8 mouse cellular contexts compared by ENCODE assay signal in genomic region chr13:115100381-115101177, GRCm38 (mm10). TPM values are rescaled to one million over a fixed set of nuclear protein-coding genes. Genes with fewer than 3 reads are reported as not detected.
DNase-seq lines count a peak whose midpoint lies in the region; ATAC-seq lines count a peak whose summit lies in the region.

No protein-coding gene starts in this region.

- H3K9ac ChIP-seq in limb, embryonic 13.5 days: peak overlapping the region; percentile 65; the same call in 1 of the 2 replicates
- H3K9ac ChIP-seq in stomach, embryonic 14.5 days (replicated peaks; ENCODE audit: low read depth, low read length): peak overlapping the region; percentile 67

- H3K27ac ChIP-seq in limb, embryonic 13.5 days: no peak overlapping the region
- H3K27ac ChIP-seq in stomach, embryonic 14.5 days (ENCODE audit: low read length): peak overlapping the region; percentile 92; the same call in 1 of the 2 replicates

- ATAC-seq in megakaryocyte, adult 5-6 weeks (ENCODE audit: poor library complexity, severe bottlenecking): no peak
- no peak for ATAC-seq in limb, embryonic 13.5 days (ENCODE audit: low FRiP score, low read depth)
- ATAC-seq in stomach, embryonic 14.5 days (ENCODE audit: insufficient number of reproducible peaks, insufficient read depth, low FRiP score, low read depth): no peak

- peaks cover 14% of the 10 kb centered on the region for H3K4me1 ChIP-seq in megakaryocyte, embryonic 14.5 days
- 0 out of 2 replicates have a peak, but pooled peaks cover 4% of the 10 kb centered on the region for H3K4me1 ChIP-seq in limb, embryonic 13.5 days
- peaks cover 6% of the 10 kb centered on the region for H3K4me1 ChIP-seq in stomach, embryonic 14.5 days (ENCODE audit: control insufficient read depth, insufficient read depth, low read length)

- H3K36me3 ChIP-seq in megakaryocyte, embryonic 14.5 days (replicated peaks; ENCODE audit: low read length): no peaks in the 10 kb centered on the region
- H3K36me3 ChIP-seq in limb, embryonic 13.5 days: no peaks in the 10 kb centered on the region
- H3K36me3 ChIP-seq in stomach, embryonic 14.5 days (ENCODE audit: control insufficient read depth, insufficient read depth, low read length): no peaks in the 10 kb centered on the region

- peak; percentile 19 for DNase-seq in embryo, embryonic 10.5 days (ENCODE audit: low spot score)
- DNase-seq in embryo, embryonic 9.5 days (ENCODE audit: extremely low spot score): no peak
- DNase-seq in layer of hippocampus, adult 8-10 months (ENCODE audit: low spot score in 2 of 2): no peak
- DNase-seq in thymus, postnatal 0 days (ENCODE audit: low spot score): no peak

- WGBS in limb, embryonic 13.5 days: 28% methylated on average over 11 of the region's 11 CpGs
- 47% methylated on average over 11 of the region's 11 CpGs for WGBS in stomach, embryonic 14.5 days

- H3K27me3 ChIP-seq in megakaryocyte, embryonic 14.5 days (replicated peaks): peaks cover 31% of the 10 kb centered on the region
- no peaks in the 10 kb centered on the region for H3K27me3 ChIP-seq in limb, embryonic 13.5 days
- H3K27me3 ChIP-seq in stomach, embryonic 14.5 days (ENCODE audit: control insufficient read depth, insufficient read depth, low read length): no peaks in the 10 kb centered on the region

- H3K9me3 ChIP-seq in megakaryocyte, embryonic 14.5 days: peaks cover 10% of the 10 kb centered on the region
- H3K9me3 ChIP-seq in limb, embryonic 13.5 days: no peaks in the 10 kb centered on the region
- H3K9me3 ChIP-seq in stomach, embryonic 14.5 days (ENCODE audit: control insufficient read depth, low read depth, low read length): no peaks in the 10 kb centered on the region

- peak overlapping the region; percentile 93 for H3K4me3 ChIP-seq in megakaryocyte, embryonic 14.5 days (replicated peaks)
- H3K4me3 ChIP-seq in limb, embryonic 13.5 days: peak overlapping the region; percentile 50
- H3K4me3 ChIP-seq in stomach, embryonic 14.5 days (ENCODE audit: low read depth, low read length): peak overlapping the region; percentile 60

- peak overlapping the region; percentile 81 for H3K4me2 ChIP-seq in limb, embryonic 13.5 days (replicated peaks)
- peak overlapping the region; percentile 78 for H3K4me2 ChIP-seq in stomach, embryonic 14.5 days (replicated peaks; ENCODE audit: low read depth, low read length)

RNA-seq across cellular contexts. Expression of gene Gm49395, which starts 1.1 kb away (rescaled TPM):
- polyA plus RNA-seq in megakaryocyte, embryonic 14.5 days (2012; ENCODE audit: insufficient read depth, low replicate concordance): 7.0 TPM in 1 of 2 replicates, not detected in the other
- 12.9 and 14.0 TPM in 2 replicates for total RNA-seq in megakaryocyte, adult 5-6 weeks (2015)
- 7.0 and 9.2 TPM in 2 replicates for total RNA-seq in megakaryocyte, adult 5-6 weeks (2017)
- 3.1 and 4.2 TPM in 2 replicates for polyA plus RNA-seq in limb, embryonic 13.5 days (2015; fragmentation: Nextera tagmentation; extraction: Ambion mirVana)
- 8.6 and 8.8 TPM in 2 replicates for polyA plus RNA-seq in stomach, embryonic 14.5 days (2014; fragmentation: Nextera tagmentation; extraction: Ambion mirVana)
- total RNA-seq in layer of hippocampus, adult 8-10 months (2022): 1 to 10 TPM in 2 of 4 experiments, under 1 TPM in 1, not detected in 1; 0.89 to 3.3 (median 1.8) TPM
- 2.0 and 2.6 TPM in 2 replicates for polyA plus RNA-seq in thymus, postnatal 0 days (2015; fragmentation: Nextera tagmentation; extraction: Ambion mirVana)

RNA-seq across cellular contexts. Expression of gene Itga1, which starts 1.2 kb away (rescaled TPM):
- 0.22 TPM in 1 of 2 replicates, not detected in the other for polyA plus RNA-seq in megakaryocyte, embryonic 14.5 days (2012; ENCODE audit: insufficient read depth, low replicate concordance)
- total RNA-seq in megakaryocyte, adult 5-6 weeks (2015): 60.3 and 63.4 TPM in 2 replicates
- total RNA-seq in megakaryocyte, adult 5-6 weeks (2017): 45.5 and 47.2 TPM in 2 replicates
- polyA plus RNA-seq in limb, embryonic 13.5 days (2015; fragmentation: Nextera tagmentation; extraction: Ambion mirVana): 6.0 and 6.7 TPM in 2 replicates
- polyA plus RNA-seq in stomach, embryonic 14.5 days (2014; fragmentation: Nextera tagmentation; extraction: Ambion mirVana): 38.2 and 40.9 TPM in 2 replicates
- total RNA-seq in layer of hippocampus, adult 8-10 months (2022): 1 to 10 TPM; 4.9 to 6.1 (median 6.0) TPM
- 2.0 and 2.5 TPM in 2 replicates for polyA plus RNA-seq in thymus, postnatal 0 days (2015; fragmentation: Nextera tagmentation; extraction: Ambion mirVana)

RNA-seq across cellular contexts. Expression of gene Pelo, which starts 10.6 kb away (rescaled TPM):
- polyA plus RNA-seq in megakaryocyte, embryonic 14.5 days (2012; ENCODE audit: insufficient read depth, low replicate concordance): 16.3 and 22.0 TPM in 2 replicates
- 7.8 and 11.6 TPM in 2 replicates for total RNA-seq in megakaryocyte, adult 5-6 weeks (2015)
- 5.7 and 7.0 TPM in 2 replicates for total RNA-seq in megakaryocyte, adult 5-6 weeks (2017)
- polyA plus RNA-seq in limb, embryonic 13.5 days (2015; fragmentation: Nextera tagmentation; extraction: Ambion mirVana): 6.8 and 7.7 TPM in 2 replicates
- 5.7 and 6.7 TPM in 2 replicates for polyA plus RNA-seq in stomach, embryonic 14.5 days (2014; fragmentation: Nextera tagmentation; extraction: Ambion mirVana)
- 10 to 100 TPM; 21.8 to 22.8 (median 22.3) TPM for total RNA-seq in layer of hippocampus, adult 8-10 months (2022)
- 6.5 and 7.8 TPM in 2 replicates for polyA plus RNA-seq in thymus, postnatal 0 days (2015; fragmentation: Nextera tagmentation; extraction: Ambion mirVana)
